Mouse (Mus musculus): ENCODE data around the gene Tpd52l2. TPM values are rescaled to one million over a fixed set of nuclear protein-coding genes. Genes with fewer than 3 reads are reported as not detected.

The Tpd52l2 gene
- polyA plus RNA-seq (2015; fragmentation: Nextera tagmentation; extraction: Ambion mirVana), result 133 and 140 TPM in 2 replicates

GRCm38 (mm10) chr2:181496831-181497547, at the start of gene Tpd52l2:
Gene Tpd52l2, plus strand, starts transcription at chr2:181497142.
- Histone ChIP-seq H3K4me1 (replicated peaks) (peaks cover 6% of the 10 kb centered on the region), H3K4me2 (replicated peaks) (peak within 1 kb of the TSS; percentile 83), H3K9ac (peak within 1 kb of the TSS; percentile 93), H3K27me3 (replicated peaks) (no peaks in the 10 kb centered on the region), H3K27ac (peak within 1 kb of the TSS; percentile 98), H3K4me3 (replicated peaks) (peak within 1 kb of the TSS; percentile 89), H3K36me3 (peaks cover 13% of the 10 kb centered on the region), H3K9me3 (no peaks in the 10 kb centered on the region)
- ATAC-seq, result peak; percentile 97
- WGBS, result 0% methylated on average over 46 of the region's 46 CpGs

DNA sequence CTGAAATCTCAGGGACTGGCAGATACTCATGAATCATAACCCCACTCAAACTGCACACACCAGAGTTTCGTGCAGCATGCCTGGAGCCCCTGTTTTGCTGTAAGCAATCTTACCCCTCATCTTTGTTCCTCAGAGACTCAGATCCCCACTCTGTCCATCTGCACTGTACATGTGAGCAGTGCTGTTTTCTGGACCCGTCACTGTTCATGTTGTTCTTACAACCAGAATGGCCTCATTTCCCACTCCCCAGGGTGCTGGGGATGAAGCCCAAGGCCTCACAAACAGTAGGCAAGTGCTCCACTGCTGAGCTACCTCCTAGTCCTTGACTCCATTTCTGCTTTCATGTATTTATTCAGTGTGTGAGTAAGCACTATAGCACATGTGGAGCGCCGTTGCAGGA, 44.8 kb upstream of the Tpd52l2 start:
- Histone ChIP-seq H3K9me3 (no peaks in the 10 kb centered on the region), H3K27ac (no peak overlapping the region), H3K4me3 (replicated peaks) (no peak overlapping the region), H3K27me3 (replicated peaks) (no peaks in the 10 kb centered on the region), H3K9ac (no peak overlapping the region), H3K4me2 (replicated peaks) (no peak overlapping the region), H3K36me3 (no peaks in the 10 kb centered on the region), H3K4me1 (replicated peaks) (peaks cover 3% of the 10 kb centered on the region; the same call in 1 of the 2 replicates)
- WGBS, result 73% methylated on average over 4 of the region's 4 CpGs
- ATAC-seq, result no peak

DNA sequence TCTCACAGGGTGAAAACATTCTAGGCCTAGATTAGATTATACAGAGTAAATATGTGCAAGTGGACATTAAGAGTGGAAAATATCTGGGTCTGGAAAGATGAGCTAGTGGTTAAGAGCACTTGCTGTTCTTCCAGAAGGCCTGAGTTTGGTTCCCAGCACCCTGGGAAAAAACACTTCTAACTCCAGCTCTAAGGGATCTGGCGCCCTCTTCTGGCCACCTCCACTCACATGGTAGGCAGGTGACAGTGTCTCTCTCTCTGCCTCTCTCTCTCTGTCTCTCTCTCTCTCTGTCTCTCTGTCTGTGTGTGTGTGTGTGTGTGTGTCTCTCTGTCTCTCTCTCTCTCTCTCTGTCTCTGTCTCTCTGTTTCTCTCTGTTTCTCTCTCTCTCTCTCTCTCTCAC, 43.7 kb upstream of the Tpd52l2 start:
- Histone ChIP-seq H3K4me3 (replicated peaks) (no peak overlapping the region), H3K4me1 (replicated peaks) (peaks cover 5% of the 10 kb centered on the region), H3K4me2 (replicated peaks) (no peak overlapping the region), H3K27ac (no peak overlapping the region), H3K27me3 (replicated peaks) (peaks cover 6% of the 10 kb centered on the region; the same call in 1 of the 2 replicates), H3K36me3 (no peaks in the 10 kb centered on the region), H3K9me3 (no peaks in the 10 kb centered on the region), H3K9ac (no peak overlapping the region)
- ATAC-seq, result no peak
- WGBS, result 48% methylated on average over 1 of the region's 1 CpGs

- no peaks in the 10 kb centered on the region for H3K36me3 ChIP-seq
- no peak overlapping the region for H3K27ac ChIP-seq
- peaks cover 21% of the 10 kb centered on the region for H3K4me1 ChIP-seq (replicated peaks)
- no peaks in the 10 kb centered on the region for H3K9me3 ChIP-seq
- peaks cover 22% of the 10 kb centered on the region for H3K27me3 ChIP-seq (replicated peaks)
- no peak overlapping the region for H3K9ac ChIP-seq
- no peak overlapping the region for H3K4me3 ChIP-seq (replicated peaks)
- 66% methylated on average over 2 of the region's 2 CpGs for WGBS
- H3K4me2 ChIP-seq (replicated peaks), result no peak overlapping the region
- ATAC-seq, result no peak
Observed at GRCm38 (mm10) chr2:181455899-181456298, 41.0 kb upstream of the Tpd52l2 start.

GRCm38 (mm10) chr2:181457831-181458230, 39.1 kb upstream of the Tpd52l2 start:
- Histone ChIP-seq H3K4me3 (replicated peaks) (peak overlapping the region; percentile 92), H3K27ac (no peak overlapping the region), H3K4me1 (replicated peaks) (peaks cover 21% of the 10 kb centered on the region), H3K9me3 (no peaks in the 10 kb centered on the region), H3K4me2 (replicated peaks) (peak overlapping the region; percentile 99), H3K9ac (no peak overlapping the region), H3K36me3 (no peaks in the 10 kb centered on the region), H3K27me3 (replicated peaks) (peaks cover 24% of the 10 kb centered on the region)
- no peak for ATAC-seq
- WGBS, result 5% methylated on average over 15 of the region's 15 CpGs

DNA sequence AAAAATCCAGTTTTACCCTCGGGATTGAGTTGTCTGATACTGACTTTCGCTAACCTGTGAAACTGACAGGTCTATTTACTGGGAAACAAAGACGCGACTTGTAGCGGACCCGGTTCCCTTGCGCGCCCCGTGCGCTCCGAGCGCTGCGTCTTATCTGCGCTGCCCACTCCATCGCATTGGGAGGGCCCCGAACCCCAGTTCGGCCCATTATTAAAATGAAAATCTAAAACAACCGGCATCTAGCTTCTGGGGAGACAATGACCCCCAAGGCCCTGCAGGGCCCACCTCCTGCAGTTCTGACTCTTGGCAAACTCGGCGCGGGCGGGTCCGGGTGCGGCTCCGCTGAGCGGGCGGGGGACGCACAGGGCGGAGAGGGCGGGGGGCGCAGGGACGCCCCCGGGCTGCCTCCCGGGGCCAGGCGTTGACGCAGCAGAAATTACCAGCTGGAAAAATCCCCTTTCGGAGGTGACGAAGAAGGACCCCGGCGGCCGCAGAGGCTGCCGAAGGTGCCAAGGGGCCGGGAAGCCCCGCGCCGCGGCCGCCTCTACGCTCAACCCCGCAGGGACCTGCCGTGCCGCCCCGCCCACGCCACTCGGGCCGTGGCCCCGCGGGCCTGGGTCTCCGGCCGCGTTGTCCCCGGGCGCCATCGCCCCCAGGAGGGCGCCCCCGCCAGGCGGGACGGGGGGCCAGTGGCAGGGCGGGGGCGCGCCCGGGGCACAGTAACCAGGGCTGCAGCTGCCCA, 38.4 kb upstream of the Tpd52l2 start:
- Histone ChIP-seq H3K4me3 (replicated peaks) (peak overlapping the region; percentile 92), H3K4me2 (replicated peaks) (peak overlapping the region; percentile 99), H3K9ac (peak overlapping the region; percentile 73), H3K4me1 (replicated peaks) (peaks cover 21% of the 10 kb centered on the region), H3K27me3 (replicated peaks) (peaks cover 24% of the 10 kb centered on the region), H3K27ac (peak overlapping the region; percentile 62; the same call in 1 of the 2 replicates), H3K9me3 (no peaks in the 10 kb centered on the region), H3K36me3 (no peaks in the 10 kb centered on the region)
- WGBS, result under 1% methylated on average over 60 of the region's 72 CpGs
- ATAC-seq, result peak; percentile 8; the same call in 1 of the 2 replicates

GRCm38 (mm10) chr2:181459153-181459672, 37.7 kb upstream of the Tpd52l2 start, which contains the start of gene Zbtb46:
Gene Zbtb46, minus strand, starts transcription at chr2:181459426.
- H3K9me3 ChIP-seq, result no peaks in the 10 kb centered on the region
- WGBS, result under 1% methylated on average over 69 of the region's 83 CpGs
- no peaks in the 10 kb centered on the region for H3K36me3 ChIP-seq
- peak within 1 kb of the TSS; percentile 92 for H3K4me3 ChIP-seq (replicated peaks)
- H3K27me3 ChIP-seq (replicated peaks), result peaks cover 24% of the 10 kb centered on the region
- peak within 1 kb of the TSS; percentile 73 for H3K9ac ChIP-seq
- peaks cover 21% of the 10 kb centered on the region for H3K4me1 ChIP-seq (replicated peaks)
- H3K4me2 ChIP-seq (replicated peaks), result peak within 1 kb of the TSS; percentile 99
- peak within 1 kb of the TSS; percentile 72 for H3K27ac ChIP-seq
- ATAC-seq, result peak; percentile 95

- peak overlapping the region; percentile 99 for H3K4me2 ChIP-seq (replicated peaks)
- peak; percentile 56 for ATAC-seq
- no peaks in the 10 kb centered on the region for H3K36me3 ChIP-seq
- H3K4me1 ChIP-seq (replicated peaks), result peaks cover 18% of the 10 kb centered on the region
- peaks cover 24% of the 10 kb centered on the region for H3K27me3 ChIP-seq (replicated peaks)
- H3K9me3 ChIP-seq, result no peaks in the 10 kb centered on the region
- peak overlapping the region; percentile 54 for H3K9ac ChIP-seq
- peak overlapping the region; percentile 72 for H3K27ac ChIP-seq
- H3K4me3 ChIP-seq (replicated peaks), result peak overlapping the region; percentile 92
- 1% methylated on average over 71 of the region's 71 CpGs for WGBS
Observed at GRCm38 (mm10) chr2:181459673-181460621, 37.0 kb upstream of the Tpd52l2 start.

DNA sequence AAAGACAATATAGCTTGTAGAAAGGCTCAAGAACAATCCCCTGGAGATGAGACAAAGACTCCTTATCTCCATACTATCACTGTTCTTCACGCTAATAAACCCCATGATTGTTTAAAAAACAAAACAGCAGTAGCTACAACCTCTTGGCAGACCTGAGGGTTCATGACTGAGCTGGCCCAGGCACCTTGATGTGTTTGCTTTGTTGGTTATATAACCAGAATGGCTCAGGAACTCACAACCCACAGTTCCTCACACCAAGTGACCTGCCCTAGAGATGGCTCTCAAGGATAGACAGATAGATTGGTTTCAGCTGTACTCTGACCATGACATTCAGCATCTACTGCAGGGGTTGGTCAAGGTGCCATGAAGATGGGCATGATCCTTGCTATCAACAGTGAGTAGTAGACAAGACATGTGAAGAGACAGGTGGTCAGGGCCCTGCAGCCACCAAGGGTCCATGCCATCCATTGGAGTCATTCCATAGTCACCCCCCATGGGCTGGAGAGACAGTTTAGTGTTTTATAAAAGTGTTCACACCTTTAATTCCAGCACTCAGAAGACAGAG, 35.3 kb upstream of the Tpd52l2 start:
- H3K4me1 ChIP-seq (replicated peaks), result peaks cover 18% of the 10 kb centered on the region
- peaks cover 24% of the 10 kb centered on the region for H3K27me3 ChIP-seq (replicated peaks)
- ATAC-seq, result no peak
- H3K9me3 ChIP-seq, result no peaks in the 10 kb centered on the region
- H3K9ac ChIP-seq, result no peak overlapping the region
- no peak overlapping the region for H3K4me2 ChIP-seq (replicated peaks)
- no peaks in the 10 kb centered on the region for H3K36me3 ChIP-seq
- H3K27ac ChIP-seq, result no peak overlapping the region
- H3K4me3 ChIP-seq (replicated peaks), result no peak overlapping the region
- 87% methylated on average over 1 of the region's 1 CpGs for WGBS

GRCm38 (mm10) chr2:181462604-181463003, 34.3 kb upstream of the Tpd52l2 start:
- Histone ChIP-seq H3K9ac (no peak overlapping the region), H3K36me3 (no peaks in the 10 kb centered on the region), H3K4me1 (replicated peaks) (peaks cover 18% of the 10 kb centered on the region), H3K4me3 (replicated peaks) (no peak overlapping the region), H3K9me3 (no peaks in the 10 kb centered on the region), H3K27ac (no peak overlapping the region), H3K4me2 (replicated peaks) (no peak overlapping the region), H3K27me3 (replicated peaks) (peaks cover 24% of the 10 kb centered on the region)
- 90% methylated on average over 1 of the region's 1 CpGs for WGBS
- ATAC-seq, result no peak

GRCm38 (mm10) chr2:181463008-181463738, 33.8 kb upstream of the Tpd52l2 start:
- Histone ChIP-seq H3K4me3 (replicated peaks) (no peak overlapping the region), H3K9ac (no peak overlapping the region), H3K27ac (no peak overlapping the region), H3K36me3 (no peaks in the 10 kb centered on the region), H3K9me3 (no peaks in the 10 kb centered on the region), H3K4me2 (replicated peaks) (no peak overlapping the region), H3K4me1 (replicated peaks) (peaks cover 17% of the 10 kb centered on the region), H3K27me3 (replicated peaks) (peaks cover 19% of the 10 kb centered on the region)
- WGBS, result 36% methylated on average over 7 of the region's 7 CpGs
- no peak for ATAC-seq

All from intestine, embryonic 15.5 days (tissue).